Mouse (Mus musculus): ENCODE measurements around the gene Rasl11b.

DNA sequence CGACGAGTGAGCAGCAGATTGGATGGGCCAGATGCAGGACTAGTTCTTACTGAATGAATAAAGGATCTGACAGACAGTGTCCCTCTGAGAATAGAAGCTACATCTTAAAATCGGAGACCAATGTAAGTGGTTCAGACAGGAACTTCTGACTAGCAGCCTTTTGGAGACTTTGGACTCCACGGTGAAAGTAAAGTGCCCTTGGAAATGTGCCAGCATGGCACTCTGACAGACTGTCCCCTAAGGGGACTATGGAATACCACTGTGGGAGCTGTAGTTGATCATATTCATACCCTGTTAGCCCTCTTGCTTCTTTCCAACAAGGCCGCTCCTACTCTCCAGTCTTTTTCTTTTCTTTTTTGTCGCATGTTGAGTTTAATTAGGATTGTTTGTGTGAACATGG lies 31.9 kb upstream of the Rasl11b start:
- TF ChIP-seq CTCF (IDR thresholded peaks at IDR 0.05; ENCODE audit: insufficient read depth, low read length), result no peak
- TF ChIP-seq POLR2A (IDR thresholded peaks at IDR 0.05; ENCODE audit: borderline replicate concordance, extremely low read depth, low read depth, low read length), result no peak
